Mouse (Mus musculus) thymus, adult 2 months (tissue): ENCODE measurements at regions not wholly inside any gene's neighbourhood (a gene's known extent, or its start where the extent isn't known, plus 50 kb on each side); places are given as distances from the start of the nearest gene placed in this dataset.

Source experiments
- DNase-seq: peaks from one replicate; pipeline ENCODE4 v3.0.0; 2021
- H3K27ac ChIP-seq: fragments of 200-500 bp; 2 replicates; pipeline ENCODE4 v1.5.1; 2012; ENCODE audit warnings: low read length, control low read depth; ENCODE audit not compliant: control insufficient read depth, insufficient read depth
- H3K27me3 ChIP-seq: fragments of 200-500 bp; 2 replicates; pipeline ENCODE4 v1.6.1; 2012; ENCODE audit warnings: mild to moderate bottlenecking, low read length, moderate library complexity, mixed read lengths; ENCODE audit not compliant: control insufficient read depth, insufficient read depth
- H3K36me3 ChIP-seq: fragments of 200-500 bp; 2 replicates; pipeline ENCODE4 v1.6.1; 2012; ENCODE audit warnings: mild to moderate bottlenecking, low read length, moderate library complexity; ENCODE audit not compliant: control insufficient read depth, insufficient read depth
- H3K4me1 ChIP-seq: fragments of 200-500 bp; replicated peaks from 2 replicates; pipeline ENCODE4 v1.6.1; 2012; ENCODE audit warnings: low read length; ENCODE audit not compliant: control insufficient read depth, insufficient read depth
- H3K4me3 ChIP-seq: fragments of 200-500 bp; 2 replicates; pipeline ENCODE4 v1.5.1; 2012; ENCODE audit warnings: mild to moderate bottlenecking, low read length, control low read depth, moderate library complexity; ENCODE audit not compliant: control insufficient read depth, insufficient read depth
- CTCF ChIP-seq: fragments of 200-500 bp; IDR thresholded peaks from 2 replicates; pipeline ENCODE4 v1.5.1; 2012; ENCODE audit warnings: mild to moderate bottlenecking, control low read depth, low read length, moderate library complexity, borderline replicate concordance; ENCODE audit not compliant: control insufficient read depth, poor library complexity, insufficient read depth; ENCODE audit errors: extremely low read depth
- POLR2A ChIP-seq: fragments of 200-500 bp; IDR thresholded peaks from 2 replicates; pipeline ENCODE4 v1.6.1; 2012; ENCODE audit warnings: mild to moderate bottlenecking, low read length, control low read depth, moderate library complexity; ENCODE audit not compliant: control insufficient read depth, poor library complexity, insufficient read depth; ENCODE audit errors: extremely low read depth
- WGBS: fragments of 180-500 bp; shearing (Covaris S2); methylation state at CpG from one replicate; pipeline ENCODE4 v1.1.7; 2018; 5-methylcytosine and 5-hydroxymethylcytosine counted together

GRCm38 (mm10) chr4:131046101-131046500, 101.9 kb downstream of the Matn1 start:
- no peak for DNase-seq
- TF ChIP-seq CTCF (no peak), POLR2A (no peak)
- H3K27me3 ChIP-seq: no peaks in the 10 kb centered on the region
- H3K36me3 ChIP-seq: no peaks in the 10 kb centered on the region
- WGBS: 46% methylated on average over 8 of the region's 8 CpGs
- no peaks in the 10 kb centered on the region for H3K4me1 ChIP-seq
- H3K27ac ChIP-seq: no peak overlapping the region
- H3K4me3 ChIP-seq: no peak overlapping the region

- no peak overlapping the region for H3K27ac ChIP-seq
- H3K27me3 ChIP-seq: no peaks in the 10 kb centered on the region
- no peaks in the 10 kb centered on the region for H3K36me3 ChIP-seq
- TF ChIP-seq CTCF: no peak
- TF ChIP-seq POLR2A: no peak
- no peak for DNase-seq
- no peak overlapping the region for H3K4me3 ChIP-seq
- no peaks in the 10 kb centered on the region for H3K4me1 ChIP-seq
- 59% methylated on average over 12 of the region's 12 CpGs for WGBS
Observed at GRCm38 (mm10) chr4:131046969-131047650, 102.9 kb downstream of the Matn1 start.

DNA sequence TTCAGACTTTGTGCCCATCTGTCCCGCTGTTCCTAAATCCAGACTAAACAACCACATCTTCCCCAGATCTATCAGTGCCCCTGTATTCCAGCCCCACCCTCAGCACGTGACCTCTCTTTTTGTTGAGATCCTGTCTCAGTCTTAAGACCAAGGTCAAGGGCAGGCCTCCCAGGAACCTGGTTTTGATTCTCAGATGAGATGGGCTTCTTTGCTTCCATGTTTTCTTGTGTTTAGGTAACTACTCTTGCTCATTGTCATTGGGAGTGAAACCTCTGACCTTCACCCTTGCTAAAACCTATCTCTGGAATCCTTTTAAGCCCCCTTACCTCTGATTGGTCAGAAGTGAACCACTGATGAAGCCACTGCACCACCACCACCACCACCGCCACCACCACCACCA, 112.1 kb downstream of the Matn1 start:
- Histone ChIP-seq H3K27me3 (no peaks in the 10 kb centered on the region), H3K36me3 (no peaks in the 10 kb centered on the region), H3K4me3 (no peak overlapping the region), H3K27ac (no peak overlapping the region), H3K4me1 (no peaks in the 10 kb centered on the region)
- no peak for DNase-seq
- TF ChIP-seq POLR2A (no peak), CTCF (no peak)
- WGBS: 95% methylated on average over 3 of the region's 3 CpGs

DNA sequence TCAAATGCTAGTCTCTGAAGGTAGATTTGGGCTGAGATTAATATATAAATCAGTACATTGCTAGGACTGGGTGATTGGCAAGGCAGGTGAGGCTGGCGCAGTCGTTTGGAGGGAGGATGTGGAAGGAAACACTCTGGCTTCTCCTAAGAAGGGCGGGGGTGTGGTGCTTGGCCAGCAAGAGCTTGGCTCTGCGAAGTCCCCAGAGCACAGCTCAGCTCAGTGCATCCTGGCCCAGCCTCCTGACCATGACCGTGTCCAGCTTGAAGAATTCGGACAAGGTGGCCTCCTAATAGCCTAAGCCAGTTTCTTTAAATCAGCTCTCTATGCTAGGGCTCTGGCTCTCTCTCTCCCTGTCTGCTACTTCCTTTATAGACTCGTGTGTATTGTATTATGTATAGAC, 115.4 kb downstream of the Matn1 start:
- H3K36me3 ChIP-seq: no peaks in the 10 kb centered on the region
- DNase-seq: no peak
- H3K4me3 ChIP-seq: no peak overlapping the region
- no peak for TF ChIP-seq CTCF
- TF ChIP-seq POLR2A: no peak
- WGBS: 58% methylated on average over 7 of the region's 7 CpGs
- no peaks in the 10 kb centered on the region for H3K4me1 ChIP-seq
- no peak overlapping the region for H3K27ac ChIP-seq
- H3K27me3 ChIP-seq: no peaks in the 10 kb centered on the region

- TF ChIP-seq POLR2A (no peak), CTCF (no peak)
- Histone ChIP-seq H3K27ac (no peak overlapping the region), H3K4me3 (no peak overlapping the region), H3K27me3 (no peaks in the 10 kb centered on the region), H3K36me3 (no peaks in the 10 kb centered on the region), H3K4me1 (no peaks in the 10 kb centered on the region)
- 61% methylated on average over 1 of the region's 1 CpGs for WGBS
- no peak for DNase-seq
Observed at GRCm38 (mm10) chr4:131060191-131060680, 116.1 kb downstream of the Matn1 start.

- Histone ChIP-seq H3K4me3 (no peak overlapping the region), H3K27me3 (no peaks in the 10 kb centered on the region), H3K36me3 (no peaks in the 10 kb centered on the region), H3K4me1 (no peaks in the 10 kb centered on the region), H3K27ac (no peak overlapping the region)
- 39% methylated on average over 2 of the region's 2 CpGs for WGBS
- DNase-seq: no peak
- no peak for TF ChIP-seq CTCF
- TF ChIP-seq POLR2A: no peak
Observed at GRCm38 (mm10) chr4:131060706-131061105, 116.5 kb downstream of the Matn1 start.
